Mouse (Mus musculus): ENCODE data around the gene Tbc1d22a.

DNA sequence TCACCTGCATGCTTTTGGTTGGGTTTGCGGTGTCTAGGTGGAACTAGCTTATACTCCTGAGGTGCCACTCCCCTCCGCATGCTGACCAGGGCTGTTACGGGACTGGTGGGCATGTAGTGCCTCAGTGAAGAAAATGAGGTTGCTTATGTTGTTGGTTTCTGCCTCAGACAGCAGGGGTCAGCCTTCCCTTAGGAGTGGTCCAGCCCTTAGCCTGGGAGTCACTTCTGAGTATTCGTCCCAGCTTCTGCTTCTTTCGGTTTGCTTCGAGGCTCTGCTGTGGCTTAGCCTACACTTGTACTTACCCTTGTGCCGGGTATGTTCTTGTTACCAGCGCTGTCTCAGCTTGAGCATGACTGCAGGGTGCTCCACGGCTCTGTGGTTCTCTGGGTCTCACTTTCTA, 36.0 kb downstream of the Tbc1d22a start:
- TF ChIP-seq HCFC1 (IDR thresholded peaks at IDR 0.05; ENCODE audit: borderline replicate concordance, insufficient read depth, low read length) (no peak), ZC3H11A (IDR thresholded peaks at IDR 0.05; ENCODE audit: borderline replicate concordance, low read depth, low read length) (peak; percentile 35; the same call in 1 of the 2 replicates), CHD2 (IDR thresholded peaks at IDR 0.05; ENCODE audit: low read depth, low read length) (no peak), MAFK (IDR thresholded peaks at IDR 0.05; ENCODE audit: insufficient read depth, low read depth, low read length) (no peak), ZNF384 (IDR thresholded peaks at IDR 0.05; ENCODE audit: low read depth, low read length) (no peak)

Measured in ES-E14 (cell line).